Comparison of ENCODE assay signal across 8 mouse cellular contexts in genomic region chr19:21738591-21739280, GRCm38 (mm10). TPM values are rescaled to one million over a fixed set of nuclear protein-coding genes. Genes with fewer than 3 reads are reported as not detected.
DNase-seq lines count a peak whose midpoint lies in the region; TF ChIP-seq lines count a peak whose summit lies in the region.

No protein-coding gene starts in this region.

- peak overlapping the region; percentile 27 for H3K27ac ChIP-seq in kidney, adult 2 months (ENCODE audit: insufficient read depth, low read depth, low read length)
- 0 out of 2 replicates have a peak overlapping the region, but pooled peaks have one; percentile 12 for H3K27ac ChIP-seq in spleen, adult 2 months (ENCODE audit: insufficient read depth, low read length)

- no peak for TF ChIP-seq POLR2A in kidney, adult 2 months (IDR thresholded peaks at IDR 0.05; ENCODE audit: low read depth, low read length)
- TF ChIP-seq POLR2A in spleen, adult 2 months (IDR thresholded peaks at IDR 0.05; ENCODE audit: low read depth, low read length) = no peak

- no peaks in the 10 kb centered on the region for H3K27me3 ChIP-seq in kidney, adult 2 months (replicated peaks; ENCODE audit: control insufficient read depth, insufficient read depth, low read length)
- H3K27me3 ChIP-seq in spleen, adult 2 months (ENCODE audit: control insufficient read depth, insufficient read depth, low read length) = no peaks in the 10 kb centered on the region

- H3K4me1 ChIP-seq in kidney, adult 2 months (ENCODE audit: control insufficient read depth, insufficient read depth, low read length) = no peaks in the 10 kb centered on the region
- H3K4me1 ChIP-seq in spleen, adult 2 months (ENCODE audit: control insufficient read depth, insufficient read depth, insufficient read length) = peaks cover 3% of the 10 kb centered on the region; the same call in 1 of the 2 replicates

- WGBS in kidney, adult 2 months = 87% methylated on average over 18 of the region's 18 CpGs
- 90% methylated on average over 18 of the region's 18 CpGs for WGBS in spleen, adult 2 months

- H3K4me3 ChIP-seq in kidney, adult 2 months (ENCODE audit: insufficient read depth, low read depth, low read length) = no peak overlapping the region
- no peak overlapping the region for H3K4me3 ChIP-seq in spleen, adult 2 months (ENCODE audit: extremely low read depth, insufficient read depth, insufficient read length)

- peak; percentile 36 for DNase-seq in adrenal gland, postnatal 14 days
- no peak for DNase-seq in adrenal gland, adult 8-10 months
- DNase-seq in kidney, adult 2 months = no peak
- DNase-seq in kidney, adult 8-10 months = no peak
- DNase-seq in spleen, adult 2 months (ENCODE audit: low read depth in 1 of 2, low spot score in 2 of 2) = no peak
- DNase-seq in spleen, adult 12 weeks (ENCODE audit: low spot score) = no peak
- peak; percentile 35 for DNase-seq in yolk sac, embryonic 10.5 days (ENCODE audit: low spot score)
- DNase-seq in adipocyte (ENCODE audit: low spot score) = no peak

- TF ChIP-seq CTCF in kidney, adult 2 months (conservative IDR thresholded peaks at IDR 0.05; ENCODE audit: insufficient read depth, insufficient read length, low read depth, low read length) = no peak
- no peak for TF ChIP-seq CTCF in spleen, adult 2 months (IDR thresholded peaks at IDR 0.05; ENCODE audit: extremely low read depth, insufficient read depth, insufficient read length, insufficient replicate concordance)

- H3K36me3 ChIP-seq in kidney, adult 2 months (ENCODE audit: control insufficient read depth, insufficient read depth, low read length) = no peaks in the 10 kb centered on the region
- no peaks in the 10 kb centered on the region for H3K36me3 ChIP-seq in spleen, adult 2 months (ENCODE audit: control insufficient read depth, insufficient read depth, low read length)

RNA-seq across cellular contexts. Expression of gene Cemip2, which starts 39.4 kb away (rescaled TPM):
- 25.3 and 26.3 TPM in 2 replicates for total RNA-seq in adrenal gland, postnatal 14 days (2021)
- total RNA-seq in adrenal gland, adult 8-10 months (2022) = 10 to 100 TPM; 22.6 to 27.4 (median 23.2) TPM
- 6.7 and 6.9 TPM in 2 replicates for polyA plus RNA-seq in kidney, adult 2 months (2012; rRNA removed)
- 2.5 TPM in 2 replicates for polyA plus RNA-seq in spleen, adult 2 months (2012; rRNA removed)

Comparison
In these comparisons a context has a peak if more than half of its experiments do, and no peak if none do; other contexts are left out.
1. DNase-seq: peak in adrenal gland, postnatal 14 days (single experiment) and yolk sac, embryonic 10.5 days (single experiment); none in adrenal gland, adult 8-10 months (single experiment), kidney, adult 2 months (single experiment), kidney, adult 8-10 months (0 of 2), spleen, adult 2 months (0 of 2), spleen, adult 12 weeks (single experiment) and adipocyte (single experiment).